Mouse (Mus musculus): ENCODE results near the gene Dapl1.

The Dapl1 gene

DNA sequence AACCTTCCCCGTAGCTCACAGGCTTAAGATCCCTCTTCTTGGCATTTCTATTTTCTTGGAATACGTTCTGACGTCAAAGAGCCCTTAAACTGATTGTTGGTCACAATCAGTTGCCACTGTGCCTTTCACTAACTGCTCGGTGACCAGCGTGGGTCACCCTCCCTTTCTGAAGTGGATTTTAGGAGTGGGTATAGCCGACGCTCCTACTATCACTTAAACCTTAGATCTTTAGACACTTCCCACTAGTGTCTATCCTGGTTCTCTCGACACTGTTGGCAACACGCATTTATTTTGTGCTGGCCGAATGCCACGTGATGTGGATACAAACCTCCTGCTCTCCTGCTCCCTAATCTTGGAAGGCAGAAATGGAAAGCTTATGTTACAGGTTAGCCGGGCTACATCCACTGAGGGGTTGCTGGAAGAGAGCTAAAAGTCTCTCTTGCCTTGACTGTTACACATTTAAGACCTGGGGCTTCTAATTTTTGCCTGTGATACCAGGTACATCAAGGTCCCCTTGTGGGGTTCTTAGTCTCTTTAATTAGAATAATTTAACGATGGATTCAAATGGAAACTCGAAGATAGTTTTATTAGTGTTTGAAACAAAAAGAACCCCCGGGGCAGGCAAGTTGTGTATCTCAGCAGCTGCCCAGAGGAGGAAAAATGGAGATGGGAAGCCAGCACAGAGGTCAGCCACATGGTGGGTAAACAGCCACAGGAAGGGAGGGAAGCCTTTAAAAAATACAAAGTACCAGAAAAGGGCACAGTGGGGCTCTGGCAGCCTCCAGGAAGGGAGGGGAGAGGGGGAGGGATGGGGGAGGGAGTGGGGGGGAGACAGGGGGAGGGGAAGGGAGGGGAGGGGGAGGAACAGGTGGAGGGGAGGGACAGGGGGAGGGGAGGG is 13.2 kb upstream of the Dapl1 start:
- DNase-seq (ENCODE audit: low read depth, low spot score), result peak; percentile 25

DNA sequence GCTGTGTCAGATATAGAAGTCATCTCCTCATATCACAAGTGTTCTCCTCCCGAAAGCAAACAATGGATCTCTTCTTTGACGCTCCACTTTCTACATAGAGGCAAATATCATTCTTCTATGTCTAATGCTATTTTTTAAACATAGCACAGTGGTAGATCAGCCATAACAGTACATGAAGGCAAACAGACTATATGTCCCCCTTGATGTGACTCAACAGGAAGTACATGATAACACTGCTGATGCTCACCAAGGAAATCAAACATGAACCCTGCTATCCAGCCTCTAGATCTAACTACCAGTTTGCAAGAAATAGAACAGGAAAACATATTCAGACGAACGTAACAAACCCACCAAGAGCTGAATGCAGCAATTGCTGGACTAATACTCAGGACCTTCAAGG is 10.1 kb upstream of the Dapl1 start:
- DNase-seq (ENCODE audit: low read depth, low spot score), result no peak

DNA sequence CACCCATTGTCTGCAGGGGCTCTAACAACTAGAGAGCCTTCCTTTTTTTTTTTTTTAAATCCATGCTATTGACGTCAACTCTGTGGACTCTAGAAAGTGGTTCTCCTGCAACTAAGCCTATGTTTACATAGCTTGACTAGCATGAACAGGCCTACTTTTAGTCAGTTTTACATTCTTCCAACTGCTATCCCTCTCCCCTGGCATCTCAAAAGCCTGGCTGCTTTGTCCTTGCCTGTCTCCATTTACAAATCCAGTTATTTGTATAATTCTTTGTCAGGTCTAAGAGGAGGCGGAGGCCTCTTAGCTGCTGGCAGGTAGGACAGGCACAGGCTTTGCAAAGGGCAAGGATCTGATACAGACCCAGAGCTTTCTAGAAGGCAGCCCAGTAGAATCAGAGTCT is 627 bp downstream of the Dapl1 start:
- no peak for DNase-seq (ENCODE audit: low read depth, low spot score)

DNA sequence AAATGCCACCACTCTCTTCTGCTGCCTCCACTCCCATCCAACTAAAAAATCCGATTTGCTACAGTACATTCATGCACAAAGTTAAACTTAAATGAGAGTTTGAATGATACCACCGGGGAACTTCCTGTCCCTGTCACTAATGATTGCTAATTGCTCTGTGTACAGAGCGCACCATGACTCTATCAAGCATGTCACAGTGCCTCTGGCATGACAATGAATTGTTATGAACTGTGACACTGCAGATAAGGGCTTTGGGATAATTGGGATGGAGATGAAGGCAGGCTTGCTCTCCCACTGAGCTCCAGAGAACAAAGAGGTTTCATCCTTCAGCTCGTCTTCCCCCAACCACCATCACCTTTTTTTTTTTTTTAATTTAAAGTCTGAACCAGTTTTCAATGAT is 1.2 kb downstream of the Dapl1 start:
- DNase-seq (ENCODE audit: low read depth, low spot score), result no peak

DNA sequence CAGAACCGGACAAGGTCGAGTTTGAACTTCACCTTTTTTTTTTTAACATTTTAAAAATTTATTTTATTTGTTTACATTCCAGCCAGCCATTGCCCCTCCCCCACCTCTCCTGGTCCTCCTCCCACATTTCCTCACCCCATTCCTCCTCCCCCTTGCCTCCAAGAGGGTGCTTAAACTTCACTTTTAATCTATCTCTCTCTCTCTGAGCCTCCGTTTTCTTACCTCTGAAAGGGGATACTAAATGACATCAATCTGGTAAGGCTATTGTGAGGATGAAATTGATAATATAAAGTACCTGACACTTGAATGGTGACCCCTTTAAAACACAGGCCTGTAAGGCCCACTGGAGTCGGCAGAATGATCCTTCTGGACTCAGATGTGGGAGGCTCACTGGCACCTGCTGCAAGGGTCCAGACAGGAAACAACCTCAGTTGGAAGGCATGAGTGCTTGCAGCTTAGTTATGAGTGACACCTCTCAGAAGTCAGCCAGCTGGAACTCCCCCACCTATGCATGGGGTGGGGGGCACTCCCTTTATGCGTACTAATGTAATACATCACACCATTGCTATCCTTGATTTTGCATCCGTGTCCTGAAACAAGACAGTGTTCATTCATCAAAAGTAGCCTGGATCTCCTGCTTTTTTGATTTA is 1.9 kb downstream of the Dapl1 start:
- DNase-seq (ENCODE audit: low read depth, low spot score), result no peak

DNA sequence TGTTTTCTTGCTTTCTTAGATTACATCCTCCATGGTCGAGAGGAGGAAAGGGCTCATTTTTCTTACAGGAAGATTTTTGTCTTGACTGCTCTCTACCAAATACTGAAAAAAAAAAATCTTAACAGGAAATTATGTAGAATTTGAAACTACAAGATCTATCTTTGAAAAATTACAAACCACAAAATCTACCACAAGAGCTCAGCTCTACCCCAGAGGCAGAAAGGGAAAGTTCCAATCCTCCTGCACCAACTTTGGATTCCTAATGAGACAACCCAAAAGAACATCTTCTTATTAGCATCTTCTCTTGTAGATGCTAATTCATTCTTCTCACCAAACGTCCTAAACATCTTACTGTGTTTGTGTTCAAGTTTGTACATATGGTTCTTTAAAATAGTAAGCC is 3.8 kb downstream of the Dapl1 start:
- DNase-seq (ENCODE audit: low read depth, low spot score), result no peak

DNA sequence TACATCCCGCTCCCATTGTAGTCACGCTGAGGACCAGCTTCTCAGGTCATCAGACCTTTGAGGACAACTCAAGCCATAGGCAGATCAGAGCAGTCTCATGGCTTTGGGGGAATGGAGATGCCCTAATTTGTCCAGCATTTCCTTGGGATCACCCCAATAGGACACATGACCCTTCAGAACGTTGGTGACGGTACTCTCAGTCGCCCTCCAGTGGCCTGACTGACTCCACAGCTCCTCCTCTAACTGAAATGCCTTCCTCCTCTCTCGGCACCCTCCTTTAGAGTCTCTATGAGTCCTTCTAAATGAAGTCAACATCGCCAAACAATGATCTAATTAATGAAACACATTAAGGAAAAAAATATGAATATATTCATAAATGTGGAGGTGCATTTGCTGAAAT is 5.9 kb downstream of the Dapl1 start:
- peak; percentile 25 for DNase-seq (ENCODE audit: low read depth, low spot score)

DNA sequence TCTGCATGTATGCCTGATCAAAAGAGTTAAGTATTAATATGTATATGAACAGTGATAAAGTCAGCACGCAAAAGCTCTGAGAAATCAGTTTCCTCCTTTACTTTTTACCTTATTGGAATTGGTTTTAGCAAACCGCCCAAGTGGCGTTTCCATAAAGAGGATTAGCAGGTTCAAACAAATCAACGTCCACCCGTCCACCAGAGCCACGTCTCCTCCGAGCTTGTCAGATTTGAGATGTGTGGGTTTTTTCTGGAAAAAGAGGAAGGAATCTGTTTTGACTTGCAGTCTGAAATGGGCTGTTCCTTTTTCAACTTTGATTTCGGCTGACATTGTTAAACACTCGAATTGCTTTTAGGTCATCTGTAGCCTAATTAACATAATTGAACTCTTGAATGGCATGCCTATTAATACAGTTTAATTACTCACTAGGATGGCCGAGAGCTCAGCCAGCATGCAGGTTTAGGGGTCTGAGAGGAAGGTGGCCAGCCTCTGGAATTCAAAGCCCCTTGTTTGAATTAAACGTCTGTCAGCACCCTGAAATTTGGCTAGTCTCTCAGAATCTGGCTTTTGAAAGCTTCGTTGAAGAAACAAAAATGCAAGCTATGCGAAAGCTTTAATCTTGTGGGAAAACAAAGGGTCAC is 9.1 kb downstream of the Dapl1 start:
- DNase-seq (ENCODE audit: low read depth, low spot score), result no peak

DNA sequence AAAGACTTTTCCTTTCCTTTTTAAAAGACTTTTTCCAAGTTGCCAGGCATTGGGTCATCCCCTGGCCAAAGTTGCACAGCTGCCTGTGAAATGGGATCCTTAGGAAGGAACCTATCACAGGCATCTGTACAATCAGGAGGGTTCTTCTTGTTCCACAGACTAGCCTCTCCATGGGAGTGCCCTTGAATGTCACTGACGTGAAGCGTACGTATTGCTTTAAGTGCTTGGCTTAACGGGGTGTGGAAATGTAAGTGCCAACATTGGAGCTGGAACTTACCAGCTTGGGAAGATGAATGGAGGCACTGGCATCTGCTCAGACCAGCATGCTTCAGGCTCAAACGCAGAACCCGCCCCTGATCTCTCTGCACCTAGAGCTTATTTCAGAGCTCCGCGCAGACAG is 14.7 kb downstream of the Dapl1 start:
- no peak for DNase-seq (ENCODE audit: low read depth, low spot score)

DNA sequence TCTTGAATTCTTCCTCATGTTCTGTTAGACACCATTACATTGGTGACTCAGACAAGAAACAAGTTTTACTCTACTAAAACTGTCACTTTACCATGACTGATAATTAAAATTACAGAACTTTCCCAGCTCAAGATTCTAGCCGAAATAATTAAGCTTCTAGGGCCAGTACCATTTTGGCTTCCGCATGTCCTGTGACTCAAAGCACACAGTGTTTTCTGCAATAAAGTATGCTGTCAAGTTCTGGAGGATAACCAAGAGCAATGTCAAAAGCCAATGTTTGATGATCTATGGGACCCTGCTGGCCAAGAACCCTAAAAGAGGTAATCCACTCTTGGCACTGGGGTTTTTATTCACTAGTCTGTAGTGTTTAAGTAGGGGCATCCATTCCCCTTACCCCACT is 15.3 kb downstream of the Dapl1 start:
- DNase-seq (ENCODE audit: low read depth, low spot score), result no peak

DNA sequence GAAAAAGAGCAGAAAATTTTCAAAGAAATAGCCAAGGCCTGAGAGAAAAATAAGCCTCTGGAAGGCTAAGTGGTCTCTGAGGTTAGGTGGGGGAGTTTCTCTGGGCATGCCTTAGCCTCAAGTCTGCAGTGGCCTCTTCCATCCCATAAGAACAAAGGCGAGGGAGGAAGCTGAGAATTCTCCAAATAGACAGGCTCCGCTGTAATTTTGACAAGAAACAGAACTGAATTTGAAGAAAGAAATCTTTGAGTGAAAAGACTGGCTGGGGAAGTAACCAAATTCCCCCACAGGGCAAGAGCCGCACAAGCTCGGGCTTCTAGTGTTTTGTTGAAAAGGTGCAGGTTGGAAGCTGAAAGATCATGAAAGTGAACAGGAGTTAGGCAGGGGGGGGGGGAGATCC is 24.6 kb downstream of the Dapl1 start:
- DNase-seq (ENCODE audit: low read depth, low spot score), result no peak

DNA sequence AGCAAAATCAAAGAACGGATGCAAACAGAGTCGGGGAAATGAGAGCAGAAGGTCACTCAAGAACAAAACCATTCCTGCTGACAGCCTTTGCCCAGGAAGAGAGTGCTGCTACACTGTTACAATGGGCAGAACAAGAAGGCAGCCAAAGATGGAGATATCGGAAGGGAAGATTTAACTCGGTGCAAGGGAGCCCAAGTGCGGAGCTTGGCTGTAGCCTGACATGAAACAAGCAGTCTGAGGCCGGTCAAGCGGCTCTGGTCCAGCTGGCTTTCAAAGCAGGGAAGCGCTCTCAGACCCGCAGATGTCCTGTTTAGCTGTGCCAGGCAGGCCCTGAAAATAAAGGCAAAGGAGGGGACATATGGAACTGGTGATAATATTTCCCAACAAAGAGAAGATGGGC is 26.0 kb downstream of the Dapl1 start:
- no peak for DNase-seq (ENCODE audit: low read depth, low spot score)

DNA sequence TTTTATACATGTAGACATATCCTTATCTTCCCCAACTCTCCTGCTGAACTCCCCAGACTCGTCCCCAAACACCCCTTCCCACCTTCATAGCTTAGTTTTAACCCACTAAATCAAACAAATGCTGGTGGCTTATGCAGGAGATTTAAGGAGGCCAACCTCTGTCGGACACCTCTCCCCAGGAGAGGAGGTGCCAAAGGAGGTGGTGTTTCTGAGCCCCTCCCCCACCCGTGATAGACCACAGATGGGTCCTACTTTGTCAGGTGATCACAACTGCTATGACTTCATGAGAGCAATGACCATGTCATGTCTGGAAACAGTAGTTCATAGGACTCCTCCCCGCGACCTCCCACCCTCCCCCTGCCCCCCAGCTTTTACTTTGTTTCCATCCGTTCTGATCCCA is 26.4 kb downstream of the Dapl1 start:
- no peak for DNase-seq (ENCODE audit: low read depth, low spot score)

DNA sequence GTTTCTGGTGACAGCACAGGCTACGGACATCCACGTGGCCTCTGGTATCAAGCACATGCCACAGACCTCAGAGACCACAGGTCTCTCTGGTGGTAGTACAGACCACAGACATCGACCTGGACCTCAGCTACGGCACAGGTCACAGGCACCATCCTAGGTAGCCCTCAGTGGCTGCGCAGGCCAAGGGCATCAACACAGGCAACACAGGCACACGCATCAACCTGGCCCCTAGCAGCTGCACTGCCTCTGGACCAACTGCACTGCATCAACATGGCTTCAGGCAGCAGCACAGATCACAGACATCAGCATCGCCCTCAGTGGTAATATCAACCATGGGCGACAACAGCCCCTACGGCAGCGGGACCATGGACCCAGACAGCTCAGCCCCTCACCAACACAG is 36.2 kb downstream of the Dapl1 start:
- no peak for DNase-seq (ENCODE audit: low read depth, low spot score)

DNA sequence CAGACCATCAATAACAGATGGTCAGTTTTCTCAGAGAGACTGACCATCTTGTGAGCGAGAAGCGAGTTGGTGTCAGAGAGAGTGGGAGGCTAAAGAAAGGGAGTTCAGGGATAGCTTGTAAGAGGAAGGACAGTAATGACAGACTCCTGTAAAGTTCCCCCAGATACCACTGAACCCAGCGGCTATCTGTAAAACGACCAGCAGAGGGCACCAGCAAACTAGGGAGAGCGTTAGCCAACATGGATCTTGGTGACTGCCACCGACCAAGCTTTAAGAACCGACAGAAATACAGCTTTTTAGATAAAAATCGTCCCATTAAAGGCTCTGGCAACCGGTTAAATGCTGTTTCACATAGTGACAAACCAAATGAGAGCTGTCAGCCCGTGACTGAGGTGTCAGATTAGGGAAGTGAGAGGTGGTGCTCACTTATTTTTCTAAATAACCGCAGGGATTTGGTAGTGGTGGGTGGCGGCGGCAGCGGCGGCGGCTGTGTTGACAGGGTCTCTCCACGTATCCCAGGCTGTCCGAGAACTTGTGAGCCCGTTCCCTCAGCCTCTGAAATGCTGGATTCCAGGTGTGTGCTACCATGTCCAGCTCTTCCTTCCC is 37.7 kb downstream of the Dapl1 start:
- DNase-seq (ENCODE audit: low read depth, low spot score), result peak; percentile 86

DNA sequence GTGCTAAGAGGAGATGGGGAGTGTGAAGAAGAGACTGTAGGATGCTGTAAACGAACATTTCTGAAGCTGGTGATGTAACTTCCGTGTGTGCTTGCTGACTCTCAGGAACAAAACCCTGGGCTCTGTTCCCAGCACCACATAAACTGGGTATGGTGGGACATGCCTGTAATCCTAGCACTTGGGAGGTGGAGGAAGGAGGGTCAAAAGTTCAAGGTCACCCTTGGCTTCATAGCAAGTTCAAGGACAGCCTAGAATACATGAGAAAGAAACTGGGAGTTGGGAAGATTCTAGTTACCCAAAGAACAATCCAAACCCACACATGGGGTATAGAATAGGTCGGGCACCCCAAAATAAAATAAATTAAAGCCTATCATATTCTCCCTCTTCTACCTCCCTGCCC is 39.1 kb downstream of the Dapl1 start:
- peak; percentile 83 for DNase-seq (ENCODE audit: low read depth, low spot score)

DNA sequence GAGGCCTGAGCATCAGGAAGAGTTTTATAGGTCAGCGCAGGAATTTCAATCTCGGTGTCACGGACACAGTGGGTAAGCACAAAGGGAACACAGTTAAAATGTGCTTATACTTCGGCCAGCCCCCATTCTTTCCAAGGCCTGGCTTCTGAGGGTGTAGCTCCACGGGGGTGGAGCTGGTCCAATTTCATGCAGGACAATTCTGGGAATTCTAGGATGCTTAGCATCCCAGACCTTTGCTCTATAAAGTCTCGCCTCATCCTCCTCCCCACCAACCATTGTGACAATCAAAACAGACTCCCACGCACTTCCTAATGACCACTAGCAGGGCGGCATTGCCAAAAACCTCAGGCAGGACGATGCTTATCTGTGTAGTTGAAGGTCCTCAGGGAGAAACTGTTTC is 42.4 kb downstream of the Dapl1 start:
- DNase-seq (ENCODE audit: low read depth, low spot score), result no peak

DNA sequence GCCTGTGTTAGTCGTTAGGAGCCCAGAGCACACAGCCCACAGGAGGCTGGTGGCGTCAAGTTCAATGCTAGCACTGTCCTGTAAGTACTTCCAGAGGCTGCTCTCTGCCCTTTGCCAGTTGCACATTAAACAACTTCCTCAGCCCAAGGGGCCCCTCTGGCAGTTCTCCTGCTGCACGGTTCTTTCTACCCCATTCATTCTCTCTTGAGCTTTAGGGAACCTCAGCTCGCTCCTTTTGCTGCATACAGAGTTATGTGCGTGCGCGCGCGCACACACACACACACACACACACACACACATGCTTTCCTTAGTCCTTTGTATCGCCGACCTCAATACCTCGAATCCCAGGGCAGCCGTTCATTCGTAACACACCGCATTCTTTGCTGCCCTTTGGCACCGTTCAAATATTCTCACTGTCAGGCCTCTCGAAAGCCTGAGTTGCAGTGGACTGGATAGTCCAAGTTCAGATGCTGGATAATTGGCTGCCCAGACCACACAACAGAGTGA is 45.2 kb downstream of the Dapl1 start:
- DNase-seq (ENCODE audit: low read depth, low spot score), result no peak

DNA sequence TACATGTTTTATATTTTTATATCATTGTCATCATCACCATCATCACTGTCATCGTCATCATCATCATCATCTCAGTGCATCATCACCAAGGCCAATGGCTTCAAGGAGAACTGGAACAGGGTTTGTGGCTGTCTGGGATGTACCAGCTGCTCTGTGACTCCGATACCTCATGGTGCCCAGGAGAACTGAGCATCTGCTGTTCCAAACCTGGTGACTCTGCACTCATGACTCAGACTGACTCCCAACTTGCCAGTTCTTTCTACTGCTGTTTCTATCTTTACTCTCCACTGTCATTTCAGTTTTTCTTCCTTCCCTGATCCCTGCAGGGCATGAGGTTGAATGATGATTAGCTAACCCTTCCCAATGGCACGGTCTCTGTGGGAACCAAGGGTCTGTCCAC is 46.4 kb downstream of the Dapl1 start:
- no peak for DNase-seq (ENCODE audit: low read depth, low spot score)

DNA sequence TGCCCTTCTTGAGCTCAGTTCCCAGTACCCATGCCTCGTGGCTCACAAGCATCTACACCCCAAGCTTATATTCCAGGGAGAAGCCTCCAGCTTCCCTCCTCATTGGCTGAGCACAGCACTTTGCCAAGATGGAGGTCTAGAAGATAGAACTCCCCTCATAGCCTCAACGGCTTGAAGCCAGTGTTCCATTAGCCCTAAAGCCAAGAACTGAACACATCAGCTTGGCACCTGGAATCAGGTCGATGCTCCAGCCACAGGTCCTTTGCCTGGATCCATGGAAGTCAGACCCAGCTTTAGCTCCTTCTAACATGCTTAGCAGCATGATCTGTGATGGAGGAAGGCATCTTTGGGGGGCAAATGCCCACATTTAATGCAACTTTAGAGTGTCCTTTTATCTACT is 48.5 kb downstream of the Dapl1 start:
- DNase-seq (ENCODE audit: low read depth, low spot score), result no peak

DNA sequence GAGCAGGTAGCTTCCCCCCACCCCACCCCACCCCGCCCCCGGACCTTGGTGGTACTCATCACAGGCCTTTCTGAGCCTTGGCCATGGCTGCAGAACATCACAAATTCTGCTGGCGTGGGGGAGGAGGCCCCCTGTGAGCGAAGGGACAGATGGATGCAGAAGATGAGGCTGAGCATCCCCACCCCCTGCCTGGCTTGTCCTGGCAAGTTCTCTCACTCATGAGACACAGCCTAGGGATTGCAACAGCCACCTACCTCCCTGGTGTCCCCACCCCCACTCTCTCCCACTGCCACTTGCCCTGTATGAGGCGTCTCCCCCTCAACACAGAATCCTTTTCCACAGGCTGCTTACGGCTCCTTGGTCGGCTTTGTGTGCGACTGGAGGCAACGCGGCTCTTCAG is 49.1 kb downstream of the Dapl1 start:
- peak; percentile 18 for DNase-seq (ENCODE audit: low read depth, low spot score)

All from ES-CJ7 (cell line).